Mouse (Mus musculus) ES-E14 (cell line): ENCODE data around the gene L1td1. TPM values are rescaled to one million over a fixed set of nuclear protein-coding genes. Genes with fewer than 3 reads are reported as not detected.
"Not testable (repeated sequence)": the region's sequence is repeated elsewhere in the genome, so short reads cannot be mapped to it uniquely, and the experiment has no call there.

ENCODE experiments used
- DNase-seq: peaks from one replicate; pipeline ENCODE4 v3.0.0-alpha.2; 2013; ENCODE audit warnings: low read depth, low spot score
- H3K27ac ChIP-seq: 2 replicates; pipeline ENCODE4 v1.5.1; 2012; ENCODE audit warnings: low read depth, mild to moderate bottlenecking, low read length, moderate library complexity, mixed read lengths; ENCODE audit not compliant: poor library complexity, insufficient read depth, severe bottlenecking
- H3K36me3 ChIP-seq: 2 replicates; pipeline ENCODE4 v1.6.1; 2012; ENCODE audit warnings: mild to moderate bottlenecking, low read length, moderate library complexity, mixed read lengths; ENCODE audit not compliant: control insufficient read depth, poor library complexity, insufficient read depth, severe bottlenecking
- H3K4me1 ChIP-seq, 2 experiments: fragments of 150-350 bp in 1 of 2; sonication (generic) in 1 of 2; 2 replicates each; pipeline ENCODE4 v1.6.1; 2012; ENCODE audit warnings: low read length in 2 of 2, mild to moderate bottlenecking in 1 of 2, mixed read lengths in 1 of 2; ENCODE audit not compliant: control insufficient read depth in 2 of 2, insufficient read depth in 2 of 2, poor library complexity in 1 of 2
- H3K4me3 ChIP-seq, 2 experiments: fragments of 150-350 bp in 1 of 2; sonication (generic) in 1 of 2; 2 replicates each; pipeline ENCODE4 v1.5.1; 2012; ENCODE audit warnings: low read length in 2 of 2, low read depth in 1 of 2, mild to moderate bottlenecking in 1 of 2, mixed read lengths in 1 of 2; ENCODE audit not compliant: insufficient read depth in 1 of 2, poor library complexity in 1 of 2, severe bottlenecking in 1 of 2
- H3K9ac ChIP-seq: 2 replicates; pipeline ENCODE4 v1.6.1; 2012; ENCODE audit warnings: low read depth, mild to moderate bottlenecking, low read length, mixed read lengths; ENCODE audit not compliant: poor library complexity, insufficient read depth, severe bottlenecking
- H3K9me3 ChIP-seq: fragments of 150-350 bp; sonication (generic); 2 replicates; pipeline ENCODE4 v1.6.1; 2012; ENCODE audit warnings: low read depth, mild to moderate bottlenecking, low read length; ENCODE audit not compliant: control insufficient read depth, insufficient read depth
- CHD2 ChIP-seq: IDR thresholded peaks from 2 replicates; pipeline ENCODE4 v1.6.1; 2014; ENCODE audit warnings: mild to moderate bottlenecking, low read depth, low read length, inconsistent platforms
- HCFC1 ChIP-seq: IDR thresholded peaks from 2 replicates; pipeline ENCODE4 v1.6.1; 2012; ENCODE audit warnings: low read length, inconsistent platforms, borderline replicate concordance; ENCODE audit not compliant: insufficient read depth
- MAFK ChIP-seq: IDR thresholded peaks from 2 replicates; pipeline ENCODE4 v1.6.1; 2014; ENCODE audit warnings: mild to moderate bottlenecking, low read depth, low read length, inconsistent platforms; ENCODE audit not compliant: insufficient read depth
- ZC3H11A ChIP-seq: IDR thresholded peaks from 2 replicates; pipeline ENCODE4 v1.6.1; 2012; ENCODE audit warnings: low read depth, mild to moderate bottlenecking, inconsistent platforms, low read length, borderline replicate concordance
- ZNF384 ChIP-seq: IDR thresholded peaks from 2 replicates; pipeline ENCODE4 v1.6.1; 2012; ENCODE audit warnings: low read depth, low read length, inconsistent platforms
- in situ Hi-C, 2 experiments: fragments of 600-800 bp; cut with MboI; formaldehyde crosslinking; loops; one replicate each; pipeline ENCODE4 v1.15.1; 2025; ENCODE audit warnings: low sequenced_read_pairs in 2 of 2, inconsistent platforms in 1 of 2; ENCODE audit not compliant: unreplicated experiment in 2 of 2
- total RNA-seq: library from RNA; depleted of rRNA; stranded (reverse); fragments of 300-350 nt; gene quantifications from 2 replicates; pipeline ENCODE4 v1.2.3, GENCODE M21; 2012

L1td1 gene
- total RNA-seq, 1 experiment = 286 TPM

DNA sequence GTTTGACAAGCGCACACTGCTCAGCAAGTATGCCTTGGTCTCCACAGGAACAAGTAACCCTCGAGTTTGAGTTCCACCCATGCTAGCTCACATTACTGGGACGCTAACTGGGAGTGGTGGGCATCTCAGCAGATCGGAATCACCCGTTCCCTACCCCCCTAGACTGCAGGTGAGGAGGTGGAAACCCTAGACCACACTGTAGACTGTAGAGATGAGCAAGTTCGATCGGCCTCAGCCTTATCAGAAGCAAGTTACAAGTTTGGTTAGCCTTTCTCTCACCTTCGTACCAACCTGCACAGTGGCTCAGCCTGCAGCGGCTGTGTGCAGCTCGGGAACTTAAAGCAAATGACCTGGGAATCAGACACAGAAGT, 8.0 kb upstream of the L1td1 start:
- TF ChIP-seq MAFK (no peak), ZNF384 (no peak), HCFC1 (no peak), ZC3H11A (no peak), CHD2 (no peak)
- no peak for DNase-seq
- Histone ChIP-seq H3K27ac (no peak overlapping the region), H3K4me1 (peaks cover 3 to 4% of the 10 kb centered on the region in 2 experiments; a peak in 1 of 4 replicates), H3K4me3 (no peak overlapping the region), H3K9me3 (no peaks in the 10 kb centered on the region), H3K36me3 (no peaks in the 10 kb centered on the region), H3K9ac (no peak overlapping the region)
- in situ Hi-C loops = loop anchor here in 1 of 2 experiments (25.0 kb wide), 1 partner anchor 469 kb away; the partner anchor contains the start of gene Atg4c

DNA sequence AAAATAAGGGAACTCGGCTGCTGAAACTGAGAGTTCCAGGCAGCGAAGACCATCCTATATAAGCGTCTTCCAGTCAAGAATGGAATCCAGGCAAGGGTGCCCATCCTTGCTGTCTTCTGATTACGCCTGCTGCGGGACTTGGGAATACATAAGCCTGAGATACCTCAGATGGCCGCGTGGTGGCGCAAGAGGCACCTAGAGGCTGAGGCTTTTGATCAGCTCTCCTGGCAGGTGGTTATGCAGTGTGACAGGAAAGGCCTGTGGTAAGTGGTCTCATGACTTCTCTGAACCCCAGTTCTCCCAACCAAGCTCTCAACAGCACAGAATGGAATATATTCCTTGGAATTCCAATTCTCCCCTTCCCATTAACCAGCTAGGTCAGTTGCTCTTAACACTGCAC, 4.1 kb upstream of the L1td1 start:
- Histone ChIP-seq H3K9ac (no peak overlapping the region), H3K27ac (no peak overlapping the region), H3K9me3 (no peaks in the 10 kb centered on the region), H3K4me1 (peaks cover 3 to 4% of the 10 kb centered on the region in 2 experiments; a peak in 1 of 4 replicates), H3K4me3 (no peak overlapping the region), H3K36me3 (no peaks in the 10 kb centered on the region)
- in situ Hi-C loops = loop anchor here in 1 of 2 experiments (10.0 to 25.0 kb wide), 2 partner anchors 162 to 465 kb away; partner anchors contain the start of gene Atg4c
- TF ChIP-seq ZNF384 (no peak), CHD2 (no peak), ZC3H11A (peak; percentile 65; the same call in 1 of the 2 replicates), MAFK (no peak), HCFC1 (no peak)
- peak; percentile 86 for DNase-seq

DNA sequence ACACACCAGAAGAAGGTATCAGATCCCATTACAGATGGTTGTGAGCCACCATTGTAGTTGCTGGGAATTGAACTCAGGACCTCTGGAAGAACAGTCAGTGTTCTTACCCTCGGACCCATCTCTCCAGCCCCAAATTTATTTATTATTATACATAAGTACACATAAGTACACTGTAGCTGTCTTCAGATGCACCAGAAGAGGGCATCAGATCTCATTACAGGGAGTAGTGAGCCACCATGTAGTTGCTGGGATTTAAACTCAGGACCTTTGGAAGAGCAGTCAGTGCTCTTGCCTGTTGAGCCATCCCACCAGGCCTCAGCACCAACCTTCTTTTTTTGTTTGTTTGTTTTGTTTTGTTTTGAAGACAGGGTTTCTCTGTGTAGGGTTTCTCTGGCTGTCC, 1.9 kb upstream of the L1td1 start:
- H3K36me3 ChIP-seq, H3K4me1 ChIP-seq, H3K9me3 ChIP-seq, DNase-seq, H3K4me3 ChIP-seq: not testable (repeated sequence)
- in situ Hi-C loops = loop anchor here (10.0 to 25.0 kb wide), 3 partner anchors 160 to 463 kb away; partner anchors contain the start of gene Atg4c (in 1 of the 2)
- Histone ChIP-seq H3K9ac (peak overlapping the region; percentile 42; the same call in 1 of the 2 replicates), H3K27ac (peak overlapping the region; percentile 77; the same call in 1 of the 2 replicates)

DNA sequence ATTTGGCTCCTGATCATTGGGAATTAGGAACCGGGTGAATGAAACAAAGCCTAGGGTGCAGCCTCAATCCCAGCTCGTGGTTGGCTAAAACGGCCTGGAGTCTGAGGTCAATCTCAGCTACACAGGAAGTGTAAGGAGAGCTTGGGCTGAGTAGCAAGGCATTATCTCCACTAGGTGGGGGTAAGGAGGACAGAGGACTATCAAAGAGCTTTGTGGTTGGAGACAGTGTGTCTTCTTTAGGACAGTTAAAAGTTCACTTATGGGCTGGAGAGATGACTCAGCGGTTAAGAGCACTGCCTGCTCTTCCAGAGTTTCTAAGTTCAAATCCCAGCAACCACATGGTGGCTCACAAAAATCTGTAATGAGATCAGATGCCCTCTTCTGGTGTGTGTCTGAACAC, 1.1 kb upstream of the L1td1 start:
- TF ChIP-seq ZNF384 = no peak
- peak; percentile 93 for TF ChIP-seq MAFK
- no peak for TF ChIP-seq HCFC1
- TF ChIP-seq ZC3H11A = 0 out of 2 replicates have a peak, but pooled peaks have one; percentile 47
- TF ChIP-seq CHD2 = 0 out of 2 replicates have a peak, but pooled peaks have one; percentile 42
- Histone ChIP-seq H3K4me3 (peak overlapping the region; percentile 22 to 95; a peak in 1 of 4 replicates), H3K9ac (peak overlapping the region; percentile 42; the same call in 1 of the 2 replicates), H3K36me3 (peaks cover 11% of the 10 kb centered on the region), H3K9me3 (no peaks in the 10 kb centered on the region), H3K27ac (peak overlapping the region; percentile 96; the same call in 1 of the 2 replicates), H3K4me1 (0 out of 4 replicates have a peak, but pooled peaks cover 0 to 4% of the 10 kb centered on the region in 2 experiments)
- DNase-seq = peak; percentile 81
- in situ Hi-C loops = loop anchor here (10.0 to 25.0 kb wide), 2 partner anchors 159 to 162 kb away; no protein-coding TSS in a partner anchor
